Mouse (Mus musculus) cerebellum, adult 2 months (tissue): Measurements from ENCODE around the gene Prdm11.

Source experiments
- CTCF ChIP-seq: fragments of 200-500 bp; IDR thresholded peaks from 2 replicates; pipeline ENCODE4 v1.5.1; 2011; ENCODE audit warnings: low read depth, mild to moderate bottlenecking, control low read depth, low read length, moderate library complexity, borderline replicate concordance; ENCODE audit not compliant: insufficient read depth
- POLR2A ChIP-seq: fragments of 200-500 bp; IDR thresholded peaks from 2 replicates; pipeline ENCODE4 v1.6.1; 2011; ENCODE audit warnings: low read length, control low read depth, borderline replicate concordance; ENCODE audit not compliant: insufficient read depth

DNA sequence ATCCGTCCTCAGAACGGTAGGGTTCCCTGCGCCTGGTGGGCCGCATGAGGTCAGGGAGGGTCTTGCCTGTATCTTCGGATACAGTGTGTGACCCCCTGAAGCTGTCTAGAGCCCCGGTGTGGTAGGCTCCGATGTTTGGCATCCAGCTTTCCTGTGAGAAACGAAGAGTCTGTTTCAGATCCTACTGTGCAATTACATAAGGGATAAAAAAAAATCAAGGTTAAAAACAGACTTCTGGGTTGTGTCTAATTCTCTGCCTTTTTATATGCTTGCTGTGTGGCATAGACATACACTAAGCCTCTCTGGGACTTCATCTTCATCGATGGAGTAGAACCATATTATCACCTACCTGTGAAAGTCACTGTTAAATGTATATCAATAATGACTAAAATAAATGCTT lies 105.0 kb downstream of the Prdm11 start:
- TF ChIP-seq POLR2A (no peak), CTCF (no peak)
